Mouse (Mus musculus) thymus, adult 2 months (tissue): Measurements from ENCODE around the gene Fry. TPM values are rescaled to one million over a fixed set of nuclear protein-coding genes. Genes with fewer than 3 reads are reported as not detected.
"Not testable (repeated sequence)": the region's sequence is repeated elsewhere in the genome, so short reads cannot be mapped to it uniquely, and the experiment has no call there.

Source experiments
- DNase-seq: peaks from one replicate; pipeline ENCODE4 v3.0.0; 2021
- H3K27ac ChIP-seq: fragments of 200-500 bp; 2 replicates; pipeline ENCODE4 v1.5.1; 2012; ENCODE audit warnings: low read length, control low read depth; ENCODE audit not compliant: control insufficient read depth, insufficient read depth
- H3K27me3 ChIP-seq: fragments of 200-500 bp; 2 replicates; pipeline ENCODE4 v1.6.1; 2012; ENCODE audit warnings: mild to moderate bottlenecking, low read length, moderate library complexity, mixed read lengths; ENCODE audit not compliant: control insufficient read depth, insufficient read depth
- H3K36me3 ChIP-seq: fragments of 200-500 bp; 2 replicates; pipeline ENCODE4 v1.6.1; 2012; ENCODE audit warnings: mild to moderate bottlenecking, low read length, moderate library complexity; ENCODE audit not compliant: control insufficient read depth, insufficient read depth
- H3K4me1 ChIP-seq: fragments of 200-500 bp; replicated peaks from 2 replicates; pipeline ENCODE4 v1.6.1; 2012; ENCODE audit warnings: low read length; ENCODE audit not compliant: control insufficient read depth, insufficient read depth
- H3K4me3 ChIP-seq: fragments of 200-500 bp; 2 replicates; pipeline ENCODE4 v1.5.1; 2012; ENCODE audit warnings: mild to moderate bottlenecking, low read length, control low read depth, moderate library complexity; ENCODE audit not compliant: control insufficient read depth, insufficient read depth
- CTCF ChIP-seq: fragments of 200-500 bp; IDR thresholded peaks from 2 replicates; pipeline ENCODE4 v1.5.1; 2012; ENCODE audit warnings: mild to moderate bottlenecking, control low read depth, low read length, moderate library complexity, borderline replicate concordance; ENCODE audit not compliant: control insufficient read depth, poor library complexity, insufficient read depth; ENCODE audit errors: extremely low read depth
- POLR2A ChIP-seq: fragments of 200-500 bp; IDR thresholded peaks from 2 replicates; pipeline ENCODE4 v1.6.1; 2012; ENCODE audit warnings: mild to moderate bottlenecking, low read length, control low read depth, moderate library complexity; ENCODE audit not compliant: control insufficient read depth, poor library complexity, insufficient read depth; ENCODE audit errors: extremely low read depth
- WGBS: fragments of 180-500 bp; shearing (Covaris S2); methylation state at CpG from one replicate; pipeline ENCODE4 v1.1.7; 2018; 5-methylcytosine and 5-hydroxymethylcytosine counted together
- polyA plus RNA-seq: library from polyadenylated mRNA; depleted of rRNA; stranded (reverse); fragments of >200 nt; gene quantifications from 2 replicates; pipeline ENCODE4 v1.2.3, GENCODE M21; 2012

The Fry gene
- polyA plus RNA-seq, 1 experiment: 9.8 TPM

GRCm38 (mm10) chr5:150490285-150490684 lies 371.8 kb downstream of the Fry start:
- TF ChIP-seq CTCF: no peak
- no peak for TF ChIP-seq POLR2A
- 95% methylated on average over 3 of the region's 3 CpGs for WGBS
- no peaks in the 10 kb centered on the region for H3K36me3 ChIP-seq

GRCm38 (mm10) chr5:150490821-150491220 lies 372.4 kb downstream of the Fry start:
- H3K4me3 ChIP-seq: no peak overlapping the region
- no peaks in the 10 kb centered on the region for H3K36me3 ChIP-seq
- no peaks in the 10 kb centered on the region for H3K27me3 ChIP-seq
- H3K27ac ChIP-seq: no peak overlapping the region
- TF ChIP-seq CTCF (no peak), POLR2A (no peak)
- WGBS: 27% methylated on average over 8 of the region's 8 CpGs
- DNase-seq: no peak
- no peaks in the 10 kb centered on the region for H3K4me1 ChIP-seq

More at GRCm38 (mm10) chr5:150490285-150490684, 371.8 kb downstream of the Fry start:
- Histone ChIP-seq H3K27ac (no peak overlapping the region), H3K4me1 (no peaks in the 10 kb centered on the region), H3K27me3 (no peaks in the 10 kb centered on the region), H3K4me3 (no peak overlapping the region)
- DNase-seq: no peak

GRCm38 (mm10) chr5:150491573-150492173 lies 373.2 kb downstream of the Fry start:
- WGBS: 98% methylated on average over 4 of the region's 4 CpGs
- H3K36me3 ChIP-seq, DNase-seq: not testable (repeated sequence)

GRCm38 (mm10) chr5:150495792-150496191 lies 377.3 kb downstream of the Fry start:
- H3K4me1 ChIP-seq: no peaks in the 10 kb centered on the region
- TF ChIP-seq POLR2A: no peak
- TF ChIP-seq CTCF: peak; percentile 50; the same call in 1 of the 2 replicates
- 77% methylated on average over 6 of the region's 6 CpGs for whole genome bisulfite sequencing
- DNase-seq: peak; percentile 43
- no peaks in the 10 kb centered on the region for H3K27me3 ChIP-seq
- no peak overlapping the region for H3K27ac ChIP-seq
- H3K4me3 ChIP-seq: no peak overlapping the region
- H3K36me3 ChIP-seq: no peaks in the 10 kb centered on the region

More at GRCm38 (mm10) chr5:150491573-150492173, 373.2 kb downstream of the Fry start:
- not testable (repeated sequence) for H3K4me1 ChIP-seq, H3K27me3 ChIP-seq, H3K27ac ChIP-seq, H3K4me3 ChIP-seq

GRCm38 (mm10) chr5:150510451-150511225 lies 392.2 kb downstream of the Fry start:
- 76% methylated on average over 6 of the region's 6 CpGs for WGBS
- TF ChIP-seq CTCF (no peak), POLR2A (no peak)
- no peak for DNase-seq

GRCm38 (mm10) chr5:150513264-150513663 lies 394.8 kb downstream of the Fry start:
- Histone ChIP-seq H3K4me3 (no peak overlapping the region), H3K27ac (no peak overlapping the region), H3K4me1 (no peaks in the 10 kb centered on the region), H3K36me3 (no peaks in the 10 kb centered on the region), H3K27me3 (no peaks in the 10 kb centered on the region)
- TF ChIP-seq CTCF (no peak), POLR2A (no peak)
- 94% methylated on average over 4 of the region's 4 CpGs for WGBS
- no peak for DNase-seq

More at GRCm38 (mm10) chr5:150510451-150511225, 392.2 kb downstream of the Fry start:
- Histone ChIP-seq H3K4me3 (no peak overlapping the region), H3K36me3 (no peaks in the 10 kb centered on the region), H3K27me3 (no peaks in the 10 kb centered on the region), H3K4me1 (no peaks in the 10 kb centered on the region), H3K27ac (no peak overlapping the region)
